Mouse (Mus musculus) splenic B cell, adult 2 months (primary cell): Measurements from ENCODE around the gene Mroh2a.

Experiments used
- DNase-seq: peaks from one replicate; pipeline ENCODE4 v3.0.0-alpha.2; 2011; ENCODE audit warnings: low read depth, low spot score
- H3K27me3 ChIP-seq: 2 replicates; pipeline ENCODE4 v1.6.1; 2012; ENCODE audit warnings: mild to moderate bottlenecking, low read length, moderate library complexity, mixed read lengths; ENCODE audit not compliant: control insufficient read depth, poor library complexity, insufficient read depth, severe bottlenecking
- H3K36me3 ChIP-seq: 2 replicates; pipeline ENCODE4 v1.6.1; 2012; ENCODE audit warnings: mild to moderate bottlenecking, low read length, moderate library complexity, mixed read lengths; ENCODE audit not compliant: control insufficient read depth, poor library complexity, insufficient read depth, severe bottlenecking

Gene Mroh2a

GRCm38 (mm10) chr1:88255989-88256754 is 29.4 kb downstream of the Mroh2a start:
- H3K27me3 ChIP-seq, result no peaks in the 10 kb centered on the region
- no peak for DNase-seq
- no peaks in the 10 kb centered on the region for H3K36me3 ChIP-seq

DNA sequence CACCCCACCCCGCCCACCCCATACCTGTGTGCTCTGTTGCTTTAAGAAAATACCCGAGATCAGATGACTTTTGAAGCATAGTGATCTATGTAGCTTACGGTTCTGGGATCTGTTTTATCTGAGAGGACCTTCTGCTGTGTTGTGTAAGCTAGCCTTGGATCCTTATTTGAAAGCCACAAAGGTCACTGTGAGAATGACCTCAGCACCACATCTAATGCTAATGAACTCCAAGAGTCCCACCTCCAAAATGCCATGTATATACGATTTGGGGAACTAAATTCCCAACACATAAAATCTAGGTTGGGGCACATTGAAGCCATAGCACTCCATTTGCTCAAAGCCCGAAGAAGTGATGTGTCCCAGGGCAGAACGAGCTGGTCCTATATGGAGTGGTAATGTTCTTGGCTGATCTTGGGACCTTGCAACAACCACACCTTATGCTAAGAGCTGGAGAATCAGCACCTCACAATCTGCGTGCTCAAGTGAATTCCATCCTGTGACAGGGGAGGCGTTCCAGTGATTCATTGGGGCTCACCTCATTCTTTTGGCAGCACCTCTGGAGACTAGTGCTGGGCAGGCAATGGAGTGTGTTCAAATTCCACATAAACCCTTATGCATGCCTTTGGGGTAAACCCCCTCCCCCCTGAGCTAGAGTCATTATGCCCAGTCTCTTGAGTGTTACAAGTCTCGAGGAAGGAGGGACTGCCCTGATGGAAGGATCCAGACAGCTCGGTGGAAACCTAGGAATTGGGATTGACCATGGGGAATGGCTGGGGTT is 30.3 kb downstream of the Mroh2a start:
- no peak for DNase-seq

DNA sequence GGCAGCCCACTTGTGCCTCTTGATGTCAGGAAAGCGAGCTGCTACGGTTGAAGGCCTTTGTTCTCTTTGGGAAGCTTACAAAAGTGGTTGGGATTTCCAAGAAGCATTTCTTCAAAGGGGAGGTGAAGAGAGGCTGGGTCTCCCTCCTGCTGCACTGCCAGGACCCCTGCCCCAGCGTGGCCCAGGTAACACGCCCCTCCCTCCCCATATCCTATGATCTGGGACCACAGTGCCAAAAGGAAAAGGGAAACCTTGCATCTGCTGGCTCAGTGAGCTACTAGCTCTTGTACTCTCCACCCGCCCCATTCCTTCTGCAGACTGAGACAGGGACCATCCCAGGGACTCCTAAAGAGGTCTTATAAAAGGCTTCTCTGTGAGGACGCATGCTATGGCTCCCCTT is 30.9 kb downstream of the Mroh2a start:
- Histone ChIP-seq H3K27me3 (no peaks in the 10 kb centered on the region), H3K36me3 (no peaks in the 10 kb centered on the region)
- no peak for DNase-seq

More for the DNA sequence above, 30.3 kb downstream of the Mroh2a start:
- no peaks in the 10 kb centered on the region for H3K36me3 ChIP-seq
- H3K27me3 ChIP-seq, result no peaks in the 10 kb centered on the region

DNA sequence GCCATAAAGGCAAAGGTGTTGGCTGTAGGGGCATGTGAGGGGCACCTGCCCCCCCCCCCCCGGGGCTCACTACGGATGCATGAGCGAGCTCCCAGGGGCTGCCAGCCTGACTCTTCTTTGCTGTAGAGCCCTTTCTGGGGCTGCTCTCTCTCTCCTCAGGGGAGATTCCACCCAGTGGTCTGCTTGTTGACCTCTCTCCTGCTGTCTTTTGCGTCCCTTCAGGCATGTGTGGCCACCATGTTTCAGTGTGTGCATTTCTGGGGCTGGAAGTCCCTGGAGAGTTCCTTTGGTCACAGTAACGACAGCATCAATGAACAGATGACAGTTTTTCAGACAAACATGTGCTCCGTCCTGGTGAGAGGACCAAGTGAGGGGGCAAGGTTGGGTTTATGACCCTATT is 31.6 kb downstream of the Mroh2a start:
- Histone ChIP-seq H3K36me3 (no peaks in the 10 kb centered on the region; the same call in 1 of the 2 replicates), H3K27me3 (no peaks in the 10 kb centered on the region)
- DNase-seq, result no peak

GRCm38 (mm10) chr1:88258881-88259642 is 32.3 kb downstream of the Mroh2a start:
- Histone ChIP-seq H3K27me3 (no peaks in the 10 kb centered on the region), H3K36me3 (peaks cover 3% of the 10 kb centered on the region; the same call in 1 of the 2 replicates)
- DNase-seq, result no peak

DNA sequence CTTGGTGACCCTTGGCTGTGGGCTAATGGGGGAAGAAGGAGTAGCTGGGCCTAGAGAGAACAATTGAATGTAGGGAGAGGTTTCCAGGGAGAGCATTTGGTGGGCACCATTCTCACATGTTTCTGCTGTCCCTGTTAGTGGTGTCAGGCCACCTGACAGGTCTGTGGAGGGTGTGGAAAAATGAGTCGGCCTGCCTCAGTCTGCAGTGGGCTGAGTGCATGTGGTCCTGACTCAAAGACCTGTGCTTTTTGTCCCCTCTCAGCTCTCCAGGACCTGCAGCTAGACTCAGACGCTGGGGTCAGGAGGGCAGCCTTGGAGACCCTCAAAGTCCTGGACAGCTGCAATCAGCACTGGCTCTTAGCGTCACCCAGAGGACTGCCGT is 32.8 kb downstream of the Mroh2a start:
- H3K36me3 ChIP-seq, result peaks cover 5% of the 10 kb centered on the region
- DNase-seq, result no peak
- H3K27me3 ChIP-seq, result no peaks in the 10 kb centered on the region

DNA sequence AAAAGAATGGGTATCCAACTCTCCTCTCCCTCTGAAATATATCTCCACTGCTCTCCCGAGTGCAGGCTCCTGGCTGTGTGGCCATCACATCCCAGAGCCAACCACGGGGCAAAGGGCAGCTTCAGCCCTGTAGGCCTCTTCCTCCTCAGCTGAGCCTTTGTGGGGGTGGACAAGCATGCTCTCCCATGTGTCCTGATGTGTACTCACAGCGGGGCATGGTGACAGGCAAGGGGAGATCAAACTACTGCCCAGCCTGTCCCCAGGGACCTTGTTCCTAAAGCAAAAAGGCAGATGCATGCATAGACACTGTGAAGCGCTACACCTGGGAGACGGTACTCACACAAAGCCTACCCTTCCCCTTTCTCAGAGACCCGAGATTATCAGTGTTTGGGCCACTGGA is 33.3 kb downstream of the Mroh2a start:
- DNase-seq, result peak; percentile 54

DNA sequence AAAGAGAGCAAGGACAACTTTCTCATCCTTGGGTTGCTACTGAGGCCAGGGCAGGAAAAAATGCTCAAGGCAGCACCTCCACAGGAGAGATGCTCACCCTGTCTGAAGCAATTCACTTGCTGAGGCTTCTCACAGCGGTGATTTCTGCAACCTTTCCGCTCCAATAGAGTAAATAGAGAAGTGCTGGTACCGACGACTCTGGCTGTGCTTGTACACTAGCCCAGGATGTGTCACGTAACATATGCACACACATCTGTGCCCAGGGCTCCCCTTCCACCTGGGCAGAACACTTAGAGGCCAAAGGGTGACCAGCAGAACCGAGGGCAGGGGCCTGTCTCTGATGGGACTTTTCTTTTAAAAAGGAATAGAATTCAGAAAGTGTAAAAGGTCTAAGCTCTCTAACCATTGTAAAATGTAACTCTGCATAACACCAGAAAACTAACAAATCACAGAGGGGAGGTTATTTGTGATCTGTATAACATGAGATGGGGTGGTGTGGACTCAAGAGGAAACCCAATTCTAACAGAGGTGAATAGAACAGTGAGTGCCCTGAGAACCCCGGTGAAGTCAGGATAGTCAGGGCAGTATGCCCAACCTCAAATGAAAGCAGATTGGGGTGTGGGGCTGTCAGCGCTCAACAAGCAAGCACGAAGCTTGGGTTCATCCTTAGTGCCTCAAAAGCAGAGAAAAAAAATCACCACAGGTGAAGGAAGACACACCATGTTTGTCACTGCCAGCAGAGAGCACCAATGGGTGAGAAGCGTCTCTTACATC is 34.0 kb downstream of the Mroh2a start:
- Histone ChIP-seq H3K27me3 (no peaks in the 10 kb centered on the region), H3K36me3 (peaks cover 15% of the 10 kb centered on the region)
- DNase-seq, result peak; percentile 66

More for the DNA sequence above, 33.3 kb downstream of the Mroh2a start:
- H3K36me3 ChIP-seq, result peaks cover 9% of the 10 kb centered on the region
- no peaks in the 10 kb centered on the region for H3K27me3 ChIP-seq

DNA sequence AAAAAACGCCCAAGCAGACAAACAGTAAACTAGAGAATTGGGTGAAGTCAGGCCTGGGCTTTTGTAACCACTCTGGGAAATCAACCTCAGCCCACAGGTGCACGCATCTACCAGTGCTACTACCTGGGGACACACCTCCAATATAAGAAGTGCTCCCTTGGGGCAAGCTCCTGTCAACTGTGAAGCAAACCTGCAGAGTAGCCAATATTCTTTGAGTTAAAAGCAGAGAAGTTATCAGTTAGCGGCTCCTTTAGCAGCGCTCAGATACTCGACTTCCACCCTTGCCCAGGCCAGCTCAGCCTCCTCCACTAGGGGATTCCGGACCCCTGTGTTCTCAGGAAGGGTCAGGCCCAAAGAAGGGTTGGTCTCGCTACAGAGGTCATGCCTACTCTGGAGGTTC is 34.9 kb downstream of the Mroh2a start:
- DNase-seq, result no peak
- no peaks in the 10 kb centered on the region for H3K27me3 ChIP-seq
- H3K36me3 ChIP-seq, result peaks cover 21% of the 10 kb centered on the region

- no peaks in the 10 kb centered on the region for H3K27me3 ChIP-seq
- H3K36me3 ChIP-seq, result peaks cover 26% of the 10 kb centered on the region
- no peak for DNase-seq
These were observed 35.5 kb downstream of the Mroh2a start for GRCm38 (mm10) chr1:88262255-88262654.

GRCm38 (mm10) chr1:88262961-88263360 is 36.2 kb downstream of the Mroh2a start:
- Histone ChIP-seq H3K36me3 (peaks cover 33% of the 10 kb centered on the region), H3K27me3 (no peaks in the 10 kb centered on the region)
- no peak for DNase-seq

DNA sequence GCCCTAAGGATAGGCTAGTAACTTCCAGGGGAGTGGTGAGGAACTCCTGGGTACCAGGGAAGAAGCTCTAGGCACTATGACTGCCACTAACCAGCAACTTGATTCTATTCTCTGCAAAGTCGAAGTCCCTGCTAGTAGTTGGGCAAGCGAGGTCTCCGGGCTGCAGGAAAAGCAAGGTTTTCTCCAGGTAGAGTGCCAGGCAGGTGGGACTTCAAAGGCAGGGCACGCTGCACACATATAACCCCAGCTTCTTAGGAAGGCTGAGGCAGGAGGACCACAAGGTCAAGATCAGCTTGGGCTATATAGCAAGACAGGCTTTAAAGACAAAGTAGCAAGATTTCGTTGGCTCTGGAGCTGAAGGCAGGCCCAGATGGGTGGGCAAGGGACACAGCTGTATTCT is 37.0 kb downstream of the Mroh2a start:
- H3K36me3 ChIP-seq, result peaks cover 40% of the 10 kb centered on the region
- DNase-seq, result no peak
- H3K27me3 ChIP-seq, result no peaks in the 10 kb centered on the region

- Histone ChIP-seq H3K27me3 (no peaks in the 10 kb centered on the region), H3K36me3 (peaks cover 43% of the 10 kb centered on the region)
- no peak for DNase-seq
These were observed 37.6 kb downstream of the Mroh2a start for GRCm38 (mm10) chr1:88264237-88264868.

DNA sequence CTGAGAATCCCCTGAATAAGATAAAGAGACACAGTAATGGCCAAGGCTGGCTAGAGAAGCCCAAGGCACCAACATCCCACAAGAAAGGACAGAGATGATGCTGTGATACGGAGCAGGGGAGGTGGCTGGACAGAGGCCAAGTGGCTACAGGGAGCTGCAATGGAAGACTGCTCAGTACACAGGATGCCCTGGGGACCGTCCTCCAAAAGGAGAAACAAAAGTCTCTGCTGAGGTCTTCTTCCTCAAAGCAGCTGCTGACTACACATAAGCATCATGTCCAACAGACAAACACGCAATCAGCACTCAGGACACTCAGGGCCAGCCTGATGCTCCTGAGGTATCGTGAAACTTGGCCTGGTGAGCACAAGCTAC is 38.1 kb downstream of the Mroh2a start:
- no peaks in the 10 kb centered on the region for H3K27me3 ChIP-seq
- no peak for DNase-seq
- peaks cover 48% of the 10 kb centered on the region for H3K36me3 ChIP-seq
